Mouse (Mus musculus): ENCODE measurements around the gene Rrm2.

GRCm38 (mm10) chr12:24697484-24698204, 10.4 kb upstream of the Rrm2 start:
- TF ChIP-seq CTCF (IDR thresholded peaks at IDR 0.05; ENCODE audit: insufficient read depth, low read depth, low read length) = no peak
- TF ChIP-seq POLR2A (IDR thresholded peaks at IDR 0.05; ENCODE audit: insufficient read depth, low read depth, low read length) = no peak
